Mouse (Mus musculus) frontal cortex, postnatal 14 days (tissue): ENCODE results near the gene Abcc9.

ENCODE experiments used
- DNase-seq, 2 experiments: peaks; one replicate each; pipeline ENCODE4 v3.0.0; 2022; ENCODE audit warnings: low spot score in 2 of 2

Abcc9 gene

GRCm38 (mm10) chr6:142701652-142702637 is at the start of gene Abcc9:
Gene Abcc9 (minus strand): TSS chr6:142702315.
- DNase-seq, result no peak

GRCm38 (mm10) chr6:142751365-142751764 is 49.2 kb upstream of the Abcc9 start:
- no peak for DNase-seq

- DNase-seq, result no peak
Observed at GRCm38 (mm10) chr6:142748057-142748708, 46.1 kb upstream of the Abcc9 start.

- no peak for DNase-seq
Observed at GRCm38 (mm10) chr6:142747165-142747564, 45.0 kb upstream of the Abcc9 start.

GRCm38 (mm10) chr6:142746765-142747164 is 44.6 kb upstream of the Abcc9 start:
- DNase-seq, result no peak

- DNase-seq, result no peak
Observed at GRCm38 (mm10) chr6:142745484-142745883, 43.4 kb upstream of the Abcc9 start.

GRCm38 (mm10) chr6:142743193-142743592 is 41.1 kb upstream of the Abcc9 start:
- DNase-seq, result no peak

- DNase-seq, result no peak
Observed at GRCm38 (mm10) chr6:142741763-142742162, 39.6 kb upstream of the Abcc9 start.

- DNase-seq, result no peak
Observed at GRCm38 (mm10) chr6:142738637-142739036, 36.5 kb upstream of the Abcc9 start.

- DNase-seq, result no peak
Observed at GRCm38 (mm10) chr6:142738225-142738624, 36.1 kb upstream of the Abcc9 start.

GRCm38 (mm10) chr6:142735302-142736005 is 33.3 kb upstream of the Abcc9 start:
- DNase-seq, result no peak

GRCm38 (mm10) chr6:142732567-142733290 is 30.6 kb upstream of the Abcc9 start:
- no peak for DNase-seq

- DNase-seq, result no peak
Observed at GRCm38 (mm10) chr6:142726032-142726431, 23.9 kb upstream of the Abcc9 start.

GRCm38 (mm10) chr6:142721731-142722130 is 19.6 kb upstream of the Abcc9 start:
- DNase-seq, result no peak

- no peak for DNase-seq
Observed at GRCm38 (mm10) chr6:142720641-142721040, 18.5 kb upstream of the Abcc9 start.

- no peak for DNase-seq
Observed at GRCm38 (mm10) chr6:142718167-142718566, 16.1 kb upstream of the Abcc9 start.

GRCm38 (mm10) chr6:142717186-142717585 is 15.1 kb upstream of the Abcc9 start:
- DNase-seq, result no peak

GRCm38 (mm10) chr6:142715026-142715425 is 12.9 kb upstream of the Abcc9 start:
- DNase-seq, result no peak

- no peak for DNase-seq
Observed at GRCm38 (mm10) chr6:142711106-142711505, 9.0 kb upstream of the Abcc9 start.

- DNase-seq, result no peak
Observed at GRCm38 (mm10) chr6:142710690-142711089, 8.6 kb upstream of the Abcc9 start.

GRCm38 (mm10) chr6:142708369-142708768 is 6.3 kb upstream of the Abcc9 start:
- DNase-seq, result no peak

GRCm38 (mm10) chr6:142706688-142707087 is 4.6 kb upstream of the Abcc9 start:
- DNase-seq, result no peak
